Mouse (Mus musculus) macrophage (primary cell): ENCODE measurements around the gene Pam16. TPM values are rescaled to one million over a fixed set of nuclear protein-coding genes. Genes with fewer than 3 reads are reported as not detected.

Experiments
- H3K27ac ChIP-seq: fragments of 350-480 bp; formaldehyde crosslinking; 2 replicates; pipeline ENCODE4 v1.9.0; 2021
- H3K36me3 ChIP-seq: fragments of 350-480 bp; formaldehyde crosslinking; 2 replicates; pipeline ENCODE4 v1.9.0; 2021; ENCODE audit errors: inconsistent target
- H3K4me3 ChIP-seq: fragments of 350-480 bp; formaldehyde crosslinking; 2 replicates; pipeline ENCODE4 v1.9.0; 2021; ENCODE audit errors: inconsistent target
- H3K79me2 ChIP-seq: fragments of 350-480 bp; formaldehyde crosslinking; 2 replicates; pipeline ENCODE4 v1.9.0; 2021; ENCODE audit errors: inconsistent target
- WGBS: methylation state at CpG from one replicate; pipeline ENCODE4 v1.1.7; 2026; ENCODE audit warnings: inconsistent platforms; ENCODE audit not compliant: missing documents; 5-methylcytosine and 5-hydroxymethylcytosine counted together
- polyA plus RNA-seq: library from polyadenylated mRNA; stranded (reverse); fragments of 250-400 nt; gene quantifications from 3 replicates; pipeline ENCODE4 v1.2.4, GENCODE M21; 2018; ENCODE audit warnings: inconsistent platforms

Pam16 gene
- polyA plus RNA-seq, 1 experiment from 2014 or later = 9.7 TPM

GRCm38 (mm10) chr16:4640267-4641005 is 15.6 kb upstream of the Pam16 start:
- 43% methylated on average over 16 of the region's 17 CpGs for WGBS
- Histone ChIP-seq H3K27ac (no peak overlapping the region), H3K79me2 (no peaks in the 10 kb centered on the region), H3K4me3 (no peak overlapping the region), H3K36me3 (peaks cover 68% of the 10 kb centered on the region)

DNA sequence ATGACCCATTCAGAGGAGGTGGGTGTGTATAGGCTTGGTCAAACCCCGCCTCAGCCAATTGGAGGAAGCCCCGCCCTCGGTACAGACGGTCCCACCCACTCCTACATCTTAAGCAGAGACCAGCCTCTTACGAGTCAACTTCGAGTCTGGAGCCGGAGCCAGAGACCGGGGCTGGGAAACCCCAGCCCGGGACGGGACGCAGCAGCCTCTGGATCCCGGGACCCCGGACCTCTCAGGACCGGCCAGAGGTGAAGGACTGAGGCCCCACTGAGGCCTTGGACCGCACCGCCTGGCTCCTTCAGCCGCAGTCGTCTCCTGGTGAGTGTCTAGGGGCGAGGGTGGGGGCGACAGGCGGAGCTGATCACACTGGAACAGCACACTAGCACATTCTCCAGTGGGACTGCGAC is 15.0 kb upstream of the Pam16 start, which contains the start of the genes Vasn and Dnaja3:
Gene Vasn (plus strand): TSS at position 111 of the 407 bp plus-strand sequence.
Gene Dnaja3 (plus strand): TSS at position 159 of the 407 bp plus-strand sequence.
- H3K27ac ChIP-seq = no peak within 1 kb of the TSS
- H3K36me3 ChIP-seq = peaks cover 70% of the 10 kb centered on the region

GRCm38 (mm10) chr16:4638891-4639390 is 14.2 kb upstream of the Pam16 start:
- Histone ChIP-seq H3K27ac (no peak overlapping the region), H3K4me3 (no peak overlapping the region), H3K79me2 (no peaks in the 10 kb centered on the region), H3K36me3 (peaks cover 72% of the 10 kb centered on the region)
- WGBS = 94% methylated on average over 3 of the region's 3 CpGs

More for the DNA sequence above, 15.0 kb upstream of the Pam16 start, which contains the start of the genes Vasn and Dnaja3:
- H3K4me3 ChIP-seq = no peak within 1 kb of the TSS
- WGBS = 41% methylated on average over 22 of the region's 22 CpGs
- no peaks in the 10 kb centered on the region for H3K79me2 ChIP-seq

- Histone ChIP-seq H3K79me2 (no peaks in the 10 kb centered on the region), H3K4me3 (no peak overlapping the region), H3K36me3 (peaks cover 76% of the 10 kb centered on the region), H3K27ac (no peak overlapping the region)
- WGBS = 93% methylated on average over 4 of the region's 4 CpGs
Observed at GRCm38 (mm10) chr16:4635760-4636159, 11.0 kb upstream of the Pam16 start.

DNA sequence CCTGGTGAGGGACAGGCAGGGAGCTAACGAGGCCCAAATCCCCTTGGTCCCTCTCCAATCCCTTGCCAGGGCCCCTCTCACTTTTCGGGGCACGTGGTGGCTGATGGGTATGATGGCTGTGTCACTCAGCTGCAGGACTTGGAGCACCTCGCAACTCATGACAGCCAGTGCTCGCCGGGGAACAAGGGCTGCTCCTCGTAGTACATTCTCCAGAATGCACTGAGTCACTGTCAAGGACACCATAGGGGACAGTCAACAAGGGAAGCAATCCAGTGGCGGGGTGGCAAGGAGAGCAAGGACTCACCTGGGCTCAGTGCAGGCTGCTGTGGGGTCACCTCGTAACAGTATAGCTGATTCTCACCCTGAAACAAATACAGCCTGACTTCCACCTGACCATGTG is 9.9 kb upstream of the Pam16 start:
- no peak overlapping the region for H3K27ac ChIP-seq
- H3K36me3 ChIP-seq = peaks cover 87% of the 10 kb centered on the region
- WGBS = 97% methylated on average over 9 of the region's 9 CpGs
- no peak overlapping the region for H3K4me3 ChIP-seq
- H3K79me2 ChIP-seq = no peaks in the 10 kb centered on the region

- WGBS = 100% methylated on average over 3 of the region's 3 CpGs
Observed at GRCm38 (mm10) chr16:4633661-4634060, 8.9 kb upstream of the Pam16 start.

DNA sequence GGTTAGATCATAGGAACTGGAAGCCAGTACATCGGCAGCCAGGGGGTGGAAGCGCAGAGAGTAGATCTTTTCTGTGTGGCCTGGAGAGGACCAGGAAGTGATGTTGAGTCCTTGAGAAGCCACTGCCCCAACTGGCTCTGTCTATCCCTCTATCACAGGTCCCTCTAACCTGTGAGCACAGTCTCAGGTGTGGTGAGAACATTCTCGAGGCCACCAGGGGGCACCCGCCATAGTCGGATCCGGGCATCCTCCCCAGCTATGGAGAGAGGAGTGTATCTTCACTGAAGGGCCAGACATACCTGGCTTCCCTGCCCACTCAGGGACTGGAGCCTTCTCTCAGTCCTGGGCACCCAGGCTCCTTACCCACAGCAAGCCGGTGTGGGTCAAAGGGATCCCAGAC is 7.3 kb upstream of the Pam16 start:
- peaks cover 95% of the 10 kb centered on the region for H3K36me3 ChIP-seq
- H3K27ac ChIP-seq = no peak overlapping the region
- H3K79me2 ChIP-seq = no peaks in the 10 kb centered on the region
- 85% methylated on average over 7 of the region's 7 CpGs for WGBS
- H3K4me3 ChIP-seq = no peak overlapping the region

More at GRCm38 (mm10) chr16:4633661-4634060, 8.9 kb upstream of the Pam16 start:
- Histone ChIP-seq H3K36me3 (peaks cover 92% of the 10 kb centered on the region), H3K79me2 (no peaks in the 10 kb centered on the region), H3K4me3 (no peak overlapping the region), H3K27ac (no peak overlapping the region)

DNA sequence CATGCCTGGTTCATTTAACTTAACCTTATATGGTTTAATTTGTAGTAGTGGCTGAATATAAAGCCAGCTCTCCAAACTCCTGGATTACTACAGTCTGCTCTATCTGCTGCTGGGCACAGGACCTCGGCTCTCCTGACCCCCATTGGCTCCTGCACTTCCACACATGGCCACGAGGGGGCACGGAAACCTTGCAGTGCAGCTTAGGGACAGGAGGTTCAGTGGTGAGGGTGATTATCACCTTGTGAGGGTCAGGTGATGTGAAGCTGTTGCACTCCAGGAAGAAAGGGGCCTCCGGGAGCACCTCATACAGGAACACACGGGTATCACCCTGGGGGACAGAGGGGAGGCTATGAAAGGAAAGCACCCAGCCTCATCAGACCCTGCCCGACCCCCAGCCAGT is 5.2 kb upstream of the Pam16 start:
- Histone ChIP-seq H3K36me3 (peaks cover 78% of the 10 kb centered on the region), H3K79me2 (no peaks in the 10 kb centered on the region), H3K27ac (no peak overlapping the region), H3K4me3 (no peak overlapping the region)
- WGBS = 30% methylated on average over 6 of the region's 6 CpGs

- peaks cover 68% of the 10 kb centered on the region for H3K36me3 ChIP-seq
- no peak overlapping the region for H3K4me3 ChIP-seq
- no peak overlapping the region for H3K27ac ChIP-seq
- 95% methylated on average over 9 of the region's 9 CpGs for WGBS
- H3K79me2 ChIP-seq = peaks cover 4% of the 10 kb centered on the region
Observed at GRCm38 (mm10) chr16:4628898-4629419, 4.2 kb upstream of the Pam16 start.

DNA sequence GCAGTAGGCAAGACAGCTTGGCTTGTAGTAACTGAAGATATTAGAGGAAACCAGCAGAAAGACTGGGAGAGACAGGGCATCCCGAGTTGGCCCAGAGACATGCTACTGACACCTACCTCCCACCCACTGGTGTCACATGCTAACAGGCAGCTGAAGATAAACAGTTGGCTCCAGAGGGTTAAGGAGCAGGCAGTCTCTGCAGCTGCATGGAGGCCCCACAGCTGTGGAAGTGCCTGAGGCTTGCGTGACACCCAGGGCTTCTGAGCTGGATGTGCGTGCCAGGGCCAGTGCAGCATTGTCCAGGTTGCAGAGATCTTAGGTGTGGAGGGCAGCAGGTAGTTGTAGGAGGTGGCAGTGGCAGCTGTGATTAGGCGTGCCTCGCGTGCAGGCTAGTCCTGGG is 2.3 kb upstream of the Pam16 start:
- WGBS = over 99% methylated on average over 6 of the region's 6 CpGs
- H3K4me3 ChIP-seq = no peak overlapping the region
- peaks cover 52% of the 10 kb centered on the region for H3K36me3 ChIP-seq
- peaks cover 22% of the 10 kb centered on the region for H3K79me2 ChIP-seq
- no peak overlapping the region for H3K27ac ChIP-seq

DNA sequence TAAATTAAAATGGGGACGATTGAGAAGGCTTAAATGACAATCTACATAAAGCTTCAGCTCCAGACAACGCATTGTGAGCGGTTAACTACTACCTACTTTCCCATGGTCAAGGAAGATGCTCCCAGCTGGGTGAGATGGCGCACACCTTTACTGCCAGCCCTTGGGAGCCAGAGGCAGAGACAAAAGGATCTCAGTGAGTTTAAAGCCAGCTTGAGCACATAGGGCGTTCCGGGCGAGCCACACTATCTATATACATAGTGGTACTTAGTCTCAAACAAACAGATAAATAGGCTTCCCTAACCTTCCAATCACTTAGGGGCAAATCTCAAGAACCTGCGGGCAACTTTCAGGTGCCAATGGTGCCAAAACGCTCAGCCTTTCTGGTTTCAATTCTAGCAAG is 714 bp downstream of the Pam16 start:
- WGBS = 23% methylated on average over 9 of the region's 9 CpGs
- peak overlapping the region; percentile 43 for H3K4me3 ChIP-seq
- peaks cover 49% of the 10 kb centered on the region for H3K79me2 ChIP-seq
- H3K36me3 ChIP-seq = peaks cover 24% of the 10 kb centered on the region
- H3K27ac ChIP-seq = peak overlapping the region; percentile 5; the same call in 1 of the 2 replicates

DNA sequence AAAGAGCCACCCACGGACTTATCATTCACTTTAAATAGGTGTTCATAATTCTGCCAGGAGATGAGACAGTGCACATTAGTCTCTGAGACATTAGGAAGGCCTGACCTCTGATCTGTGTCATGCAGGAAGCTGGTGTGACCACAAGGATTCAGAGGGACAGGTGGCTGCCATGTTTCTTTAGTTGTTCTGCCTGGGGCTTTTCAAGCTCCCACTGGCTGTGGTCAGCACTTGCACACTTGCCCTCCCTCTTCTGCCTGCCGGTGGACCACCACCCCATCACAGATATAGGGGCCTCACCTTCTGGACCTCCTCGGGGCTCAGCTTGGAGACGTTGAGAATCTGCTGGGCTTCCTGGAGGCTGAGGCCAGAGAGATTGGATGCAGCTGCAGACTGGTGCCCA is 8.0 kb downstream of the Pam16 start:
- no peaks in the 10 kb centered on the region; the same call in 1 of the 2 replicates for H3K36me3 ChIP-seq
- peaks cover 24% of the 10 kb centered on the region; the same call in 1 of the 2 replicates for H3K79me2 ChIP-seq

DNA sequence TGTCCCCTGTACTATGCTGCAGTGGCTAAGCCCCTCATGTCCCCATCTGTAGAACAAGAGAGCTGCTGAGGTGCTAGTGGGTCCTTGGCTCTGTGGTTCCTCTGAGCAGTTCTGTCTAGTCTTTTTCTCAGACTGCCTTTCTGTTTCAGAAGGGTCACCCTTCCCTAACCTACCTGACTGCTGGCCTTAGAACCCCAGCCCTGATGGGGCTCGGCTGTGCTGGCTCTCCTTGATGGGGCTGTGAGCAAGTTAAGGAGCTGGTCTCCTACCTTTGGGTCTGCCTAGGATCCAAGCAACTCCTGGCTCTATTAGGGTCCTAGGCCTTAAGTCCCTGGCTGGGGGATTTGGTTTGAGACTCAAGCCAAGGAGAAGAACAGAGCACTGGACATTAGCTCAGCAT is 9.5 kb downstream of the Pam16 start:
- Histone ChIP-seq H3K27ac (no peak overlapping the region), H3K79me2 (peaks cover 9% of the 10 kb centered on the region; the same call in 1 of the 2 replicates), H3K4me3 (no peak overlapping the region), H3K36me3 (no peaks in the 10 kb centered on the region; the same call in 1 of the 2 replicates)
- WGBS = 90% methylated on average over 1 of the region's 1 CpGs

More for the DNA sequence above, 8.0 kb downstream of the Pam16 start:
- no peak overlapping the region for H3K27ac ChIP-seq
- no peak overlapping the region for H3K4me3 ChIP-seq
- 89% methylated on average over 4 of the region's 4 CpGs for WGBS

- Histone ChIP-seq H3K79me2 (peaks cover 2% of the 10 kb centered on the region; the same call in 1 of the 2 replicates), H3K27ac (no peak overlapping the region), H3K36me3 (no peaks in the 10 kb centered on the region; the same call in 1 of the 2 replicates), H3K4me3 (no peak overlapping the region)
- WGBS = 94% methylated on average over 3 of the region's 3 CpGs
Observed at GRCm38 (mm10) chr16:4614639-4615038, 10.1 kb downstream of the Pam16 start.

GRCm38 (mm10) chr16:4613736-4614135 is 11.1 kb downstream of the Pam16 start:
- Histone ChIP-seq H3K27ac (no peak overlapping the region), H3K79me2 (no peaks in the 10 kb centered on the region), H3K4me3 (no peak overlapping the region), H3K36me3 (no peaks in the 10 kb centered on the region; the same call in 1 of the 2 replicates)
- WGBS = 93% methylated on average over 9 of the region's 9 CpGs
